Mouse (Mus musculus) olfactory bulb, adult 2 months (tissue): ENCODE data around the gene Preb.

Experiments
- CTCF ChIP-seq: fragments of 200-500 bp; IDR thresholded peaks from 2 replicates; pipeline ENCODE4 v1.5.1; 2012; ENCODE audit warnings: low read depth, mild to moderate bottlenecking, low read length, moderate library complexity; ENCODE audit not compliant: insufficient read depth
- POLR2A ChIP-seq: fragments of 200-500 bp; IDR thresholded peaks from 2 replicates; pipeline ENCODE4 v1.6.1; 2012; ENCODE audit warnings: mild to moderate bottlenecking, low read depth, low read length, moderate library complexity; ENCODE audit not compliant: insufficient read depth

DNA sequence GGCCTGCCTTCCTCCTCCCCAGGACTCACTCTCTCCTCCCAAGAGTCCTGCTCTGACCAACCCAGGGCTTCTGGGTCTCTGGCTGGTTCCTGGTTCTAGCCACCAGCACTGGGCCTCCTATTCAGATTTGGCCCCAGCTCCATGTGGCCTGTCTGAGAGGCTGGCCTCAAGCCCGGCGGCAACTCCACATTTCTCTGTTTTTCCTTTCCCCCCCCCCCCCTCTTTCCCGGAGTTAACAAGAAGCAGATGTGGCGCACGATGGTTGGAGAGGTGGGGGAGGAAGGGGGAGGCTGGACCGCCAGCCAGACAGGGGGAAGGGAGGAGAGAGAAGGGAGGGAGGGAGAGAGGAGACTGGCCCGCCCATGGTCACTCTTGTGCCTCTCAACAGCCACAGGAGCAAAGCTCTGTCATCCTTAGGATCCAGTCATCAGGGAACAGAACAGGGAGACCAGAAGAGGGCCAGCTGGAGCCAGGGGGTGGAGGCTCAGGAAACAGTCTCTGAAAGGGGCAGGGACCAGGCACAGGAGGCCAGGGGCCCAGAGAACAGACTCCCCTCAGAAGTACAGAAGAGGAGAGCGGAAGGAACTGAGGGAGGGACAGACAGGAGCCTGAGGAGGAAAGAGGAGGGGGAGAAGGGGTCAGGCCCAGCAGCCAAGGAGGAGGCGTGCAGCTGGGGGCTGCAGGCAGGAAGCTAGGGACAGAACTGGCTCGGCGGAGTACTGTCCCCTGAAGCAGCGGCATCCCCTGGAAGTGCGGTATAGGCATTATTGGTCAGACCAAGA lies 46.9 kb downstream of the Preb start, which contains the start of gene Emilin1:
- TF ChIP-seq CTCF (no peak), POLR2A (no peak)
